Mouse (Mus musculus) ES-E14 (cell line): ENCODE data around the gene Syngr4. TPM values are rescaled to one million over a fixed set of nuclear protein-coding genes. Genes with fewer than 3 reads are reported as not detected.

Experiments
- DNase-seq: peaks from one replicate; pipeline ENCODE4 v3.0.0-alpha.2; 2013; ENCODE audit warnings: low read depth, low spot score
- H3K27ac ChIP-seq: 2 replicates; pipeline ENCODE4 v1.5.1; 2012; ENCODE audit warnings: low read depth, mild to moderate bottlenecking, low read length, moderate library complexity, mixed read lengths; ENCODE audit not compliant: poor library complexity, insufficient read depth, severe bottlenecking
- H3K36me3 ChIP-seq: 2 replicates; pipeline ENCODE4 v1.6.1; 2012; ENCODE audit warnings: mild to moderate bottlenecking, low read length, moderate library complexity, mixed read lengths; ENCODE audit not compliant: control insufficient read depth, poor library complexity, insufficient read depth, severe bottlenecking
- H3K4me1 ChIP-seq, 2 experiments: fragments of 150-350 bp in 1 of 2; sonication (generic) in 1 of 2; 2 replicates each; pipeline ENCODE4 v1.6.1; 2012; ENCODE audit warnings: low read length in 2 of 2, mild to moderate bottlenecking in 1 of 2, mixed read lengths in 1 of 2; ENCODE audit not compliant: control insufficient read depth in 2 of 2, insufficient read depth in 2 of 2, poor library complexity in 1 of 2
- H3K4me3 ChIP-seq, 2 experiments: fragments of 150-350 bp in 1 of 2; sonication (generic) in 1 of 2; 2 replicates each; pipeline ENCODE4 v1.5.1; 2012; ENCODE audit warnings: low read length in 2 of 2, low read depth in 1 of 2, mild to moderate bottlenecking in 1 of 2, mixed read lengths in 1 of 2; ENCODE audit not compliant: insufficient read depth in 1 of 2, poor library complexity in 1 of 2, severe bottlenecking in 1 of 2
- H3K9ac ChIP-seq: 2 replicates; pipeline ENCODE4 v1.6.1; 2012; ENCODE audit warnings: low read depth, mild to moderate bottlenecking, low read length, mixed read lengths; ENCODE audit not compliant: poor library complexity, insufficient read depth, severe bottlenecking
- H3K9me3 ChIP-seq: fragments of 150-350 bp; sonication (generic); 2 replicates; pipeline ENCODE4 v1.6.1; 2012; ENCODE audit warnings: low read depth, mild to moderate bottlenecking, low read length; ENCODE audit not compliant: control insufficient read depth, insufficient read depth
- CHD2 ChIP-seq: IDR thresholded peaks from 2 replicates; pipeline ENCODE4 v1.6.1; 2014; ENCODE audit warnings: mild to moderate bottlenecking, low read depth, low read length, inconsistent platforms
- HCFC1 ChIP-seq: IDR thresholded peaks from 2 replicates; pipeline ENCODE4 v1.6.1; 2012; ENCODE audit warnings: low read length, inconsistent platforms, borderline replicate concordance; ENCODE audit not compliant: insufficient read depth
- MAFK ChIP-seq: IDR thresholded peaks from 2 replicates; pipeline ENCODE4 v1.6.1; 2014; ENCODE audit warnings: mild to moderate bottlenecking, low read depth, low read length, inconsistent platforms; ENCODE audit not compliant: insufficient read depth
- ZC3H11A ChIP-seq: IDR thresholded peaks from 2 replicates; pipeline ENCODE4 v1.6.1; 2012; ENCODE audit warnings: low read depth, mild to moderate bottlenecking, inconsistent platforms, low read length, borderline replicate concordance
- ZNF384 ChIP-seq: IDR thresholded peaks from 2 replicates; pipeline ENCODE4 v1.6.1; 2012; ENCODE audit warnings: low read depth, low read length, inconsistent platforms
- in situ Hi-C, 2 experiments: fragments of 600-800 bp; cut with MboI; formaldehyde crosslinking; loops; one replicate each; pipeline ENCODE4 v1.15.1; 2025; ENCODE audit warnings: low sequenced_read_pairs in 2 of 2, inconsistent platforms in 1 of 2; ENCODE audit not compliant: unreplicated experiment in 2 of 2
- total RNA-seq: library from RNA; depleted of rRNA; stranded (reverse); fragments of 300-350 nt; gene quantifications from 2 replicates; pipeline ENCODE4 v1.2.3, GENCODE M21; 2012

Syngr4 gene
- total RNA-seq, 1 experiment, result not detected

DNA sequence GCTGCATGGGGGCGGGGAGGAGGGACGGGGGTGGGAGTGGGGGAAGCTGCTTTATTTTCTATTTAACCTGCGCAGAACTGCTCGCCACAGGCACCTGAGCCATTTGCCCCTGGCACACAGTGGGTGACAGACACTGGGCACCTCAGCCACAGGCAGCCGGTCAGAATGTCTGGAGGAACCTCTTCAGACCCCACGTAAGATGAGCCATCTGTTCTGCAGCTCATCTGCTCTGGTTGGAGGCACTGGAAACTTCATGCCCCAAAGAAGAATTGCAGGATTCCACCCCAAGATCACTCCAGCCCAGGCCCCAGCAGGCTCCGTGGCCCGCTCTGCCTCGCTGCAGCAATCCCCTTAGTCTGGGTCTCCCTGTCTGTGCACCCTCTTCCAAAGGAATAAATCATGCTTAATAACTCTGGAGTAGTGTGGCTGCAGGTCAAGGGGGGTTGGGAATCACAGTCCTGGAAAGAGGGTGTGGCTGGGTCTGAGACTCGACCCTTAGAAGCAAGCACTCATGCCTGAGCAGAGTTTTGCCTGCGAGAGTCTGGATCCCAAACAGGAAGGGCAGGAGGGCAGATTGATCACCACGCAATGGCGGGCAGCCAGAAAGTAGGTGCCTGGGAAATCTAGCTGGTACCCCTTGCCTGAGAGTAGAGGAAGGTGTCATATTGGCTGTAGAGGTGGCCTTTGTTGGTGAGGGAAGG, 20.6 kb upstream of the Syngr4 start:
- Histone ChIP-seq H3K9ac (peak overlapping the region; percentile 8; the same call in 1 of the 2 replicates), H3K27ac (0 out of 2 replicates have a peak overlapping the region, but pooled peaks have one; percentile 22), H3K4me3 (peak overlapping the region in 1 of 2 experiments; percentile 10; a peak in 1 of 4 replicates), H3K4me1 (peaks cover 8 to 32% of the 10 kb centered on the region in 2 experiments; a peak in 3 of 4 replicates), H3K9me3 (no peaks in the 10 kb centered on the region), H3K36me3 (no peaks in the 10 kb centered on the region)
- TF ChIP-seq MAFK, result no peak
- TF ChIP-seq ZNF384, result no peak
- no peak for TF ChIP-seq ZC3H11A
- no peak for TF ChIP-seq HCFC1
- TF ChIP-seq CHD2, result 0 out of 2 replicates have a peak, but pooled peaks have one; percentile 1
- in situ Hi-C loops, result no loop called here
- no peak for DNase-seq

DNA sequence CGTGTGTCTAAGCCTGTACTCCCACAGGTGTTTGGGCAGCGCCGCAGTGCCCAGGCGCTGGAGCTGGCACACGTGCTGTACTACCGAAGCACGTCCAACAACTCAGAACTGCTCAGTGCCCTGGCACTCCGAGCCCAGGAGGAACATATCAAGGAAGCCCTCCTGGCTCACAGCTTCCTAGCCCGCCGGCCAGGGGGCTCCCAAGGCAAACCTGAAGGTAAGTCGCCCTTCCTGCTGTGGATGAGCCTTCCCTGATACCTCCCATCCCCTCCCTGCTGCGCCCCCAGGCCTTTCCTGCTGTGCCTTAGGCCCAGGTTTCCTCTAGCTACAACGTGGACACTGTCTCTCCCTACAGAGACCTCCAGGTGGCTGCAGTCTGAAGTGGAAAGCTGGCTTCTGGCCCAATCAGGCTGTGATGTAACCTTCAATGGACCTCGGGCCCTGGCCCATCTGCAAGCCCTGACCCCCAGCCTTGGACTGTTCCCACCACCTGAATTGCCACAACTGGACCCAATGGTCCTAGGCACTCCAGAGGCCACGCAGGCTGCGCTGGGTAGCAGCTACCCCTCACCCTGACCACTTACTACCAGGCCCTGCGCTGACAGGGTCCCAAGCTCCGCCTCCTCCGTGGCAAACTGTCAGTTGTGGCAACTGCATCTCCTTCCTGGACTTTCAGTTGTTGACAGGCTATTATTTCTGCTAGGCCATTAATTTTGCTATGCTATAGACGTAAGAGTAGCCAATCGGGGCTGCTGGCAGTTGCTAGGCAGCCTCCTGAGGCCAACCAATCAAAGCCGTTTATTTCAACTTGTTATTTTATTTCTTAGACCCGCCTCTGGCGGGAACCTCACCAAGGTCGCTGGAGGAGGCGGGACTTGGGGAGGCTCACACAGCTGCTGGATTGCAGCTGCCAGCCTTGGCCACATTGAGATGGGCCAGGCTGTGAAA, 19.8 kb upstream of the Syngr4 start:
- TF ChIP-seq CHD2, result 0 out of 2 replicates have a peak, but pooled peaks have one; percentile 9
- no peak for TF ChIP-seq ZC3H11A
- TF ChIP-seq ZNF384, result no peak
- Histone ChIP-seq H3K36me3 (no peaks in the 10 kb centered on the region), H3K4me1 (peaks cover 6 to 31% of the 10 kb centered on the region in 2 experiments; a peak in 3 of 4 replicates), H3K4me3 (peak overlapping the region in 1 of 2 experiments; percentile 27; a peak in 2 of 4 replicates), H3K27ac (no peak overlapping the region), H3K9me3 (no peaks in the 10 kb centered on the region), H3K9ac (0 out of 2 replicates have a peak overlapping the region, but pooled peaks have one; percentile 24)
- DNase-seq, result no peak
- in situ Hi-C loops, result no loop called here

DNA sequence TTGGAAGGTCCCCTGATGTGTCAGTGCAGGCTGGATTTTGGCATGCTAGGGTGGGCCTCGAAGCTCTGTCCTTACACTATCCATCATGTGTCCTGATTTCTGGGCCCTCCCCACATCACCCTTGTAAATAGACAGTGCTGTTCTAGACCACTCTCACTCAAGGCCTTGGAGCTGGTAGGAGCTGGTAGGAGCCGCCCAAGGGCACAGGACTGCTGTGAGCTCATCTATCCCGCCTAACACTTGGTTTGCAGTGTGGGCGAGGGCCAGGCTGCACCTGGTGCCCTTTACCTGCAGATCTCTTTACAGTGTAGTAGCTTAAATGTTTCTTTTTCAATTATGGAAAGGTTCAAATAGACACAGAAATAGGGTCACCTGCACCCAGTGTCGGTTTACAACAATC, 18.5 kb upstream of the Syngr4 start:
- no peak overlapping the region for H3K9ac ChIP-seq
- in situ Hi-C loops, result no loop called here
- no peak overlapping the region for H3K27ac ChIP-seq

DNA sequence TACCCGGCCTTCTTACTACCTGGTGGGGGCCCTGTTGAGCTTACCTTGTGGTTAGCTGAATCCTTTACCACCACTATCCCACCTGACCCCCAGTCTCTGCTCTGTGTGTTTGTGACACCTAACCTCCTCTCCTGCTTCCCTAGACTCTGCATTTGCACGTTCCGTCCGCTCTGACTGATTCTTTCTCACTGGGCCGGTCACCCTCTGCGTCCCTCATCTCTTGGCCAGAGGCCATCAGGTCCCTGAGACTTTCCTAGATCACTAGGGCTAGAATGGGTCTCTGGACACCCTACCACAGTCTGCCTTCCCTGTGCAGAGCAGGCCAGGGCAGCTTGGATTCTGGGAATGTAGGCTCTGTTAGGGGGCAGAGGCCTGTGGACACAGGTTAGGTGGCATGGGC, 17.6 kb upstream of the Syngr4 start:
- no peak for DNase-seq
- Histone ChIP-seq H3K36me3 (peaks cover 10% of the 10 kb centered on the region), H3K4me1 (peaks cover 3 to 19% of the 10 kb centered on the region in 2 experiments; a peak in 2 of 4 replicates), H3K4me3 (no peak overlapping the region), H3K9ac (no peak overlapping the region), H3K9me3 (no peaks in the 10 kb centered on the region), H3K27ac (no peak overlapping the region; the same call in 1 of the 2 replicates)
- in situ Hi-C loops, result no loop called here
- no peak for TF ChIP-seq ZC3H11A
- TF ChIP-seq ZNF384, result no peak
- TF ChIP-seq CHD2, result no peak
- TF ChIP-seq HCFC1, result no peak
- TF ChIP-seq MAFK, result no peak

More for the DNA sequence above, 18.5 kb upstream of the Syngr4 start:
- H3K4me3 ChIP-seq, result no peak overlapping the region
- TF ChIP-seq ZC3H11A (no peak), ZNF384 (no peak), HCFC1 (no peak), CHD2 (no peak), MAFK (no peak)
- H3K36me3 ChIP-seq, result peaks cover under 1% of the 10 kb centered on the region
- no peaks in the 10 kb centered on the region for H3K9me3 ChIP-seq
- no peak for DNase-seq
- H3K4me1 ChIP-seq, result peaks cover 3 to 22% of the 10 kb centered on the region in 2 experiments; a peak in 2 of 4 replicates
